Mouse (Mus musculus): ENCODE measurements around the gene Tmpo.

The Tmpo gene

DNA sequence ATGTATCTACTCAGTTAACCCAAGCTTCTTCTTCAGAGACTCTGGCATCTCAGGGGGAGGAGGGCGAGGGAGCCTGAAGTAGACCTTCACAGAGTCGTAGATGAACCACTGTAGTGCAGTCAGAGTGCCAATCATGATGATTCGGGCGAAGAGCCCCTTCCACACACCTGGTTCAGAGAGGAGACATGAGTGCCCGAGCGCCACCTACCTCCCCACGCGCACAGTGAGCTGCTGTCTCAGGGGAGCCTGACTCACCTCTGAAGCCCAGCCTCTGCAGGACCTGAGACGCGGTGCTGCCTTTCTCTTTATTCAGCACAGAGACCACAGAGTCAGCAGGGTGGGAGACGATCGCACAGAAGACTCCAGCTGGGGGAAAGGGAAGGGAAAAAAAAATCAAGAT, 64.2 kb downstream of the Tmpo start:
- DNase-seq (ENCODE audit: inconsistent ontology term) = no peak

DNA sequence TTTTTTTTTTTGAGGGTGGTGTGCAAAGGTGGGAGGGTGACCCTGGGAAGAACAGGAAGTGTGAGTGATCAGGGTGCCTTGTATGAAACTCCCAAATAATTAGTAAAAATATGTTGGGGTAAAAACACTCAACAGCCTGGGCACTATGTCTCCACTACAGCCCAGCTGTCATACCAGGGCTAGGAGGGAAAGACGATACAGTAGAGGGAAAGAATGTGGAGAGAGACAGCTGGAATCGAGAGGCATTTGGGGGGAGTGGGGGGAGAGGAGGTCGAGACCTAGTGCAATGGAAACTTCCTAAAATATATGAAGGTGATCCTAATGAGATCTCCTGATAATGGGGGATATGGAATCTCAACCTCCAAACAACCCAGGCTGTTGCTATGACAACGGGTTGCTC, 71.3 kb downstream of the Tmpo start:
- DNase-seq (ENCODE audit: inconsistent ontology term) = no peak

DNA sequence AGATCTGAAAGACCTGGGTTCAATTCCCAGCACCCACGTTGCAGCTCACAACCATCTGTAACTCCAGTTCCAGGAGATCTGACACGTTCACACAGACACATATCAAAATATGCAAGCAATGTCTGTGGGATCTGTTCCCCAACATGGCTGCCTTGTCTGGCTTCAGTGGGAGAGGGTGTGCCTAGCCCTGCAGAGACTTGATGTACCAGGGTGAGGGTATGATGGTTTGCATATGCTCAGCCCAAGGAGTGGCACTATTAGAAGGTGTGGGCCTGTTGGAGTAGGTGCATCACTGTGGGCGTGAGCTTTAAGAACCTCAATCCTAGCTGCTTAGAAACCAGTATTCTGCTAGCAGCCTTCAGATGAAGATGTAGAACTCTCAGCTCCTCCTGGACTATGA, 75.1 kb downstream of the Tmpo start:
- DNase-seq (ENCODE audit: inconsistent ontology term) = no peak

DNA sequence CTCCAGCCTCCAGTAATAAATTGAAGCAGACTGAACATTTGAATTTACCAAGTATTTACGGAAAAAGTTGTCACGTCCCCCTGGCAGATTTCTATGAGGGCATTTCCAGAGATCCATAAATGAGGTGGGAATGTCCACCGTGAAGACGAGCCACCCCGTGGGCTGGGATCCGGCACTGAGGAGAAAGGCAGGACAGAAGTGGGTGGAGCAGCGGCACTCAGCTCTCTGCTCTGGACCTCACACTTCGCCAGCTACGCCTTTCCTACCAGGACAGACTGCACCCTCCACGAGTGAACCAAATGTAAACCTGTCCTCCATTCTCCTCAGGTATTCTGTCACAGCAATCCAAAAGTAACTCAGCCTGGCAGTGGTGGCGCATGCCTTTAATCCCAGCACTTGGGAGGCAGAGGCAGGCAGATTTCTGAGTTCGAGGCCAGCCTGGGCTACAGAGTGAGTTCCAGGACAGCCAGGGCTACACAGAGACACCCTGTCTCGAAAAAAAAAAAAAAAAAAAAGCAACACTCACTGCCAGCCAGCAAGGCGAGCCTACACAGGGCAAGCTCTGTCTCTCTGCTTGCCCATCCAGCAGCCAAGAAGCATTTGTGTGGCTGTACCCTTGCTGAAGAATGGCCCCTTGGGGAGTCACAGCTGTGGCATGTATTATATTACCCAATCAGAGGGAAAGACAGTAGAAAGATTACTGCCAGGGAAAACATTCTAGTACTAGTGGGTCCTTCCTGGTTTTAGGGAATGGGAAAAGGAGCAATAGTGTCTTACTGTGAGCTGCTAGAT, 78.1 kb downstream of the Tmpo start:
- DNase-seq (ENCODE audit: inconsistent ontology term) = no peak

DNA sequence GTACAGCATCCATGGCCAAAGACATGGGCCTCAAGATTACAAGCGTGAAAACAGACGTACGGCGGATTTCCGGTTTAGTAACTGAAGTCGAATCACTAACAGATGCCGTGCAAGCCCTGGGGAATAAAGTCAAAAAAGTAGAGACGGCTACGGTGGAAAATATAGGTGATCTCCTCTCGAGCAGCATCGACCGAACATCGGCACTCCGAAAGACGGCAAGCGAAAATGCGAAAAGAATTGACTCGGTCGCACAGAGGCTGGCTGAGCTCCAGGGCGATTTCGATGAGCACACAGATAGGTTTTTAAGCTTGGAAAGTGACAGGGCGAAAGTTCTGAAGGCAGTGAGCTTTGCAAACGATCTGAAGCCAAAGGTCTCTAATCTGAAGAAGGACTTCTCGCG, 79.2 kb downstream of the Tmpo start:
- DNase-seq (ENCODE audit: inconsistent ontology term) = no peak

DNA sequence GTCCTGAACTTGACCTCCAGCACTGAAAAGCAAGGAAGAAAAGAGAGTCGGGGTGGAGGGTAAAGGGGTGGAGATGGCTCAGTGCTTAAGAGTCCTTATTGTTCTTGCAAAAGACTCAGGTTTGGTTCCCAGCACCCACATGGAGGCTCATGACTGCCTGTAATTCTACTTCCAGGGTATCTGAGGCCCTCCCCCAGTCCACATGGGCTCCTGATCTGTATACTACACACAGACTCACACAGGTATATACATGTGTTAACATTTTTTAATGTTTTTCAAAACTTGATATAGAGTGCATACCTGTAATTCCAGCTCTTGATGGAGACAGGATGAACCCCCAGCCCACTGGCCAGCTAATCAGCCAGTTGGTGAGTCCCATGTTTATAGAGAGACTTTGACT, 81.0 kb downstream of the Tmpo start:
- no peak for DNase-seq (ENCODE audit: inconsistent ontology term)

DNA sequence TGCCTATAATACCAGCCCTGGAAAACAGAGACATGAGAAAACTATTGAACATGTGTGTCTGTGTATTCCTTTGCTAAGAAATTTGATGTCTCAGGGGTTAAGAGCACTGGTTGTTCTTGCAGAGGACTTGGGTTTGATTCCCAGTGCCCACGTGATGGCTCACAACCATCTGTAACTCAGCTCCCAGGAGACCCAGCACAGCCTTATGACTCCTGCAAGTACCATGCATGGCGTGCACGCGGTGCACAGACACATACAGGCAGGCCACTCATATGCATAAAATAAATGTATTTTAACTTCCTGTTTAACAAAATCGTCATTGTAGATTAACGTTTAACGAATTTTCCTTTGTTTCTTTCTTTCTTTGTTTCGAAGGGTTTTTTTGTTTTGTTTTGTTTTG, 83.1 kb downstream of the Tmpo start:
- DNase-seq (ENCODE audit: inconsistent ontology term) = no peak

Measured in Muller cell, postnatal 12 days (primary cell).